Mouse (Mus musculus): ENCODE results near the gene Glrx2.

The Glrx2 gene

DNA sequence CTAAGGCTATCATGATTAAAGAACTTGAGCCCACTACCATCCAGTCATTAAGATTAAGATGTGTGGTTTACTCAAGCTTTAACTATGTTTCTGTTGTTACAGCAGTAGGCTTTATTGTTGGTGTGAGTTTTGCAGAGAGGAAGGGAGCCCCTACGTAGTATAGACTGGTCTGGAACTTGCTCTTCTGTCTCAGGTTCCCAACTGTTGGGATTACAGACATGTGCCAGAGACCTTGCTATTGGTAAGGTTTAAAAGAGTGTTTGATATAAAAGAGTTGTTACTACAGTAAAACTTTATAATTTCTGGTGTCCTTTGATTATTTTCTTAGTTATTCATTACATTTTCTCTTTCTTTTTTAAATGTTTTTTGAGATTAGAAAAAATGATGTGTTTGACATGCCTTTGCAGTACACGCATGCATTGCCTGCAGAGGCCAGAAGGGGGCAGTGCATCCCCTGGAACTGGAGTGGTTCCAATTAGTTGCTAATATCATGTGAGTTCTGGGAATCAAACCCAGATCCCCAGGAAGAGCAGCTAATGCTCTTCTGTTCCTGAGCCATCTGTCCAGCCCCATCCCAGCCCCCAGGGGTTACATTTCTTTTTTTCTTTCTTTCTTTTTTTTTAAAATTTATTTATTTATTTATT, 72.6 kb downstream of the Glrx2 start:
- peaks cover 7% of the 10 kb centered on the region; the same call in 1 of the 2 replicates for H3K4me1 ChIP-seq (replicated peaks; ENCODE audit: low read depth, low read length)
- no peaks in the 10 kb centered on the region for H3K27me3 ChIP-seq (ENCODE audit: insufficient read depth, low read length)
- no peaks in the 10 kb centered on the region for H3K9me3 ChIP-seq (ENCODE audit: low read length)
- no peak overlapping the region for H3K4me3 ChIP-seq (replicated peaks; ENCODE audit: low read length)
- TF ChIP-seq CTCF (conservative IDR thresholded peaks at IDR 0.05; ENCODE audit: low read length) (peak; percentile 99), POU5F1 (IDR thresholded peaks at IDR 0.05; ENCODE audit: borderline replicate concordance, low read length) (no peak)
- peaks cover 37% of the 10 kb centered on the region for H3K36me3 ChIP-seq (ENCODE audit: insufficient read depth, low read length)
